Mouse (Mus musculus) activated CD4-positive, CD25-positive, alpha-beta regulatory T cell, adult 4 months (primary cell): ENCODE measurements around the gene Uba3. TPM values are rescaled to one million over a fixed set of nuclear protein-coding genes. Genes with fewer than 3 reads are reported as not detected.

Source experiments
- polyA plus RNA-seq, 2 experiments: library from polyadenylated mRNA; unstranded; fragments of 100-300 nt; shearing (Covaris generic); gene quantifications; one replicate each; pipeline ENCODE4 v1.2.1; 2017

Gene Uba3
- polyA plus RNA-seq, 2 experiments from 2014 or later, result 34.6 to 41.3 TPM

Other genes with a start within 250 kb of the Uba3 start
- gene Fam19a4, start 145.2 kb downstream of the Uba3 start, polyA plus RNA-seq, result under 1 TPM in 1 of 2 experiments, not detected in 1; 0.17 TPM
- gene Eogt, start 56.5 kb downstream of the Uba3 start, polyA plus RNA-seq, result 1 to 10 TPM; 6.5 to 7.4 TPM
- 10 to 100 TPM; 39.4 to 50.8 TPM for gene Tmf1, start 26.5 kb downstream of the Uba3 start, polyA plus RNA-seq
- gene Arl6ip5, start 5.0 kb upstream of the Uba3 start, polyA plus RNA-seq, result 100 to 1,000 TPM; 185 to 248 TPM
- not detected for gene Lmod3, start 47.1 kb upstream of the Uba3 start, polyA plus RNA-seq